Mouse (Mus musculus) adrenal gland, adult (tissue): ENCODE data around the gene Ehd4.
A peak's percentile ranks its signal among the peaks of the same experiment; 100 is the strongest.

ENCODE experiments used
- DNase-seq, 2 experiments: peaks; one replicate each; pipeline ENCODE4 v3.0.0; 2022 to 2023; ENCODE audit warnings: low spot score in 1 of 2; ENCODE audit not compliant: inconsistent age in 2 of 2

The Ehd4 gene

GRCm38 (mm10) chr2:120111596-120111995 lies 42.8 kb downstream of the Ehd4 start:
- DNase-seq: peak in 1 of 2 experiments; percentile 34

- DNase-seq: peak in 1 of 2 experiments; percentile 33
Measured at GRCm38 (mm10) chr2:120111172-120111571, 43.2 kb downstream of the Ehd4 start.

GRCm38 (mm10) chr2:120108077-120108476 lies 46.3 kb downstream of the Ehd4 start:
- peak in 1 of 2 experiments; percentile 34 for DNase-seq

GRCm38 (mm10) chr2:120107446-120107845 lies 47.0 kb downstream of the Ehd4 start:
- no peak for DNase-seq

GRCm38 (mm10) chr2:120106397-120106973 lies 47.9 kb downstream of the Ehd4 start:
- no peak for DNase-seq

GRCm38 (mm10) chr2:120105861-120106260 lies 48.5 kb downstream of the Ehd4 start:
- peak in 1 of 2 experiments; percentile 18 for DNase-seq

GRCm38 (mm10) chr2:120102881-120103280 lies 51.5 kb downstream of the Ehd4 start:
- peak; percentile 56 to 75 for DNase-seq

GRCm38 (mm10) chr2:120102450-120102849 lies 52.0 kb downstream of the Ehd4 start:
- DNase-seq: peak in 1 of 2 experiments; percentile 55

GRCm38 (mm10) chr2:120101961-120102360 lies 52.4 kb downstream of the Ehd4 start:
- peak in 1 of 2 experiments; percentile 40 for DNase-seq

GRCm38 (mm10) chr2:120099886-120100285 lies 54.5 kb downstream of the Ehd4 start:
- peak; percentile 46 to 64 for DNase-seq

GRCm38 (mm10) chr2:120099263-120099662 lies 55.1 kb downstream of the Ehd4 start:
- DNase-seq: no peak

- peak in 1 of 2 experiments; percentile 62 for DNase-seq
Measured at GRCm38 (mm10) chr2:120098781-120099202, 55.6 kb downstream of the Ehd4 start.

- DNase-seq: no peak
Measured at GRCm38 (mm10) chr2:120097868-120098267, 56.5 kb downstream of the Ehd4 start.

GRCm38 (mm10) chr2:120096711-120097110 lies 57.7 kb downstream of the Ehd4 start:
- no peak for DNase-seq

- no peak for DNase-seq
Measured at GRCm38 (mm10) chr2:120096191-120096590, 58.2 kb downstream of the Ehd4 start.

- DNase-seq: no peak
Measured at GRCm38 (mm10) chr2:120095171-120095570, 59.2 kb downstream of the Ehd4 start.

- peak; percentile 79 to 85 for DNase-seq
Measured at GRCm38 (mm10) chr2:120093671-120094430, 60.6 kb downstream of the Ehd4 start.

GRCm38 (mm10) chr2:120090979-120091378 lies 63.4 kb downstream of the Ehd4 start:
- no peak for DNase-seq

GRCm38 (mm10) chr2:120087897-120088296 lies 66.5 kb downstream of the Ehd4 start:
- DNase-seq: no peak

- DNase-seq: peak in 1 of 2 experiments; percentile 76
Measured at GRCm38 (mm10) chr2:120087391-120087790, 67.0 kb downstream of the Ehd4 start.

GRCm38 (mm10) chr2:120086038-120086437 lies 68.4 kb downstream of the Ehd4 start:
- DNase-seq: no peak
